Mouse (Mus musculus): ENCODE data around the gene Krtap2-4. TPM values are rescaled to one million over a fixed set of nuclear protein-coding genes. Genes with fewer than 3 reads are reported as not detected.

Krtap2-4 gene
- not detected for polyA plus RNA-seq (2017; shearing (Covaris generic))

GRCm38 (mm10) chr11:99614796-99615363 lies at the start of gene Krtap2-4:
Krtap2-4 (minus strand) TSS chr11:99614846.

GRCm38 (mm10) chr11:99658467-99659010 lies 43.9 kb upstream of the Krtap2-4 start, which contains the start of gene Gm11563:
Gm11563 (minus strand) TSS chr11:99658960.

GRCm38 (mm10) chr11:99650136-99650535 lies 35.5 kb upstream of the Krtap2-4 start, which contains the start of gene Gm11555:
Gm11555 (minus strand) TSS chr11:99650236.

GRCm38 (mm10) chr11:99643635-99644139 lies 29.0 kb upstream of the Krtap2-4 start, which contains the start of gene Krtap4-7:
Krtap4-7 (minus strand) TSS chr11:99644089.

GRCm38 (mm10) chr11:99634653-99635134 lies 20.0 kb upstream of the Krtap2-4 start, which contains the start of gene Krtap4-2:
Krtap4-2 (minus strand) TSS chr11:99635084.

GRCm38 (mm10) chr11:99628138-99628537 lies 13.5 kb upstream of the Krtap2-4 start, which contains the start of gene Krtap4-1:
Krtap4-1 (minus strand) TSS chr11:99628238.

GRCm38 (mm10) chr11:99620335-99620734 lies 5.7 kb upstream of the Krtap2-4 start, which contains the start of gene Gm11562:
Gm11562 (minus strand) TSS chr11:99620435.

GRCm38 (mm10) chr11:99610089-99610488 lies 4.6 kb downstream of the Krtap2-4 start, which contains the start of gene Gm11937:
Gm11937 (minus strand) TSS chr11:99610189.

GRCm38 (mm10) chr11:99603208-99603607 lies 11.4 kb downstream of the Krtap2-4 start, which contains the start of gene Gm11938:
Gm11938 (minus strand) TSS chr11:99603308.

GRCm38 (mm10) chr11:99597742-99598141 lies 16.9 kb downstream of the Krtap2-4 start, which contains the start of gene Krtap9-3:
Krtap9-3 (minus strand) TSS chr11:99598105.

GRCm38 (mm10) chr11:99590981-99591380 lies 23.7 kb downstream of the Krtap2-4 start, which contains the start of gene Krtap1-3:
Krtap1-3 (minus strand) TSS chr11:99591339.

GRCm38 (mm10) chr11:99583245-99583704 lies 31.4 kb downstream of the Krtap2-4 start, which contains the start of gene Krtap1-4:
Krtap1-4 (minus strand) TSS chr11:99583654.

GRCm38 (mm10) chr11:99580636-99581035 lies 34.0 kb downstream of the Krtap2-4 start, which contains the start of gene Krtap1-5:
Krtap1-5 (minus strand) TSS chr11:99581016.

GRCm38 (mm10) chr11:99566530-99566929 lies 48.1 kb downstream of the Krtap2-4 start, which contains the start of gene Krtap3-1:
Krtap3-1 (minus strand) TSS chr11:99566630.

Other genes starting within 250 kb of the Krtap2-4 start
- not detected for gene Krt28, start 239.9 kb downstream of the Krtap2-4 start, polyA plus RNA-seq (2017; shearing (Covaris generic))
- gene Krt10, start 225.5 kb downstream of the Krtap2-4 start, polyA plus RNA-seq (2017; shearing (Covaris generic)): 1 to 10 TPM; 8.0 to 9.9 TPM
- gene Krt12, start 192.6 kb downstream of the Krtap2-4 start, polyA plus RNA-seq (2017; shearing (Covaris generic)): under 1 TPM in 1 of 2 experiments, not detected in 1; 0.11 TPM
- not detected for gene Krt20, start 176.7 kb downstream of the Krtap2-4 start, polyA plus RNA-seq (2017; shearing (Covaris generic))
- gene Krt23, start 121.7 kb downstream of the Krtap2-4 start, polyA plus RNA-seq (2017; shearing (Covaris generic)): not detected
- under 1 TPM in 1 of 2 experiments, not detected in 1; 0.36 TPM for gene Krt39, start 93.5 kb downstream of the Krtap2-4 start, polyA plus RNA-seq (2017; shearing (Covaris generic))
- gene Krt40, start 71.7 kb downstream of the Krtap2-4 start, polyA plus RNA-seq (2017; shearing (Covaris generic)): under 1 TPM in 1 of 2 experiments, not detected in 1; 0.38 TPM
- gene Krtap3-3, start 64.0 kb downstream of the Krtap2-4 start, polyA plus RNA-seq (2017; shearing (Covaris generic)): not detected
- gene Krtap3-2, start 58.0 kb downstream of the Krtap2-4 start, polyA plus RNA-seq (2017; shearing (Covaris generic)): not detected
- gene Gm11939, start 55.4 kb downstream of the Krtap2-4 start, polyA plus RNA-seq (2017; shearing (Covaris generic)): 1 to 10 TPM in 1 of 2 experiments, not detected in 1; 1.1 TPM
- not detected for gene Krtap3-1, start 48.2 kb downstream of the Krtap2-4 start, polyA plus RNA-seq (2017; shearing (Covaris generic))
- not detected for gene Krtap1-5, start 33.8 kb downstream of the Krtap2-4 start, polyA plus RNA-seq (2017; shearing (Covaris generic))
- gene Krtap1-4, start 31.2 kb downstream of the Krtap2-4 start, polyA plus RNA-seq (2017; shearing (Covaris generic)): not detected
- under 1 TPM in 1 of 2 experiments, not detected in 1; 0.27 TPM for gene Krtap1-3, start 23.5 kb downstream of the Krtap2-4 start, polyA plus RNA-seq (2017; shearing (Covaris generic))
- not detected for gene Krtap9-3, start 16.7 kb downstream of the Krtap2-4 start, polyA plus RNA-seq (2017; shearing (Covaris generic))
- gene Gm11938, start 11.5 kb downstream of the Krtap2-4 start, polyA plus RNA-seq (2017; shearing (Covaris generic)): not detected
- not detected for gene Gm11937, start 4.7 kb downstream of the Krtap2-4 start, polyA plus RNA-seq (2017; shearing (Covaris generic))
- not detected for gene Gm11562, start 5.6 kb upstream of the Krtap2-4 start, polyA plus RNA-seq (2017; shearing (Covaris generic))
- gene Krtap4-1, start 13.4 kb upstream of the Krtap2-4 start, polyA plus RNA-seq (2017; shearing (Covaris generic)): not detected
- gene Krtap4-2, start 20.2 kb upstream of the Krtap2-4 start, polyA plus RNA-seq (2017; shearing (Covaris generic)): not detected
- not detected for gene Krtap4-7, start 29.2 kb upstream of the Krtap2-4 start, polyA plus RNA-seq (2017; shearing (Covaris generic))
- gene Gm11555, start 35.4 kb upstream of the Krtap2-4 start, polyA plus RNA-seq (2017; shearing (Covaris generic)): not detected
- gene Gm11563, start 44.1 kb upstream of the Krtap2-4 start, polyA plus RNA-seq (2017; shearing (Covaris generic)): not detected
- not detected for gene Krtap4-6, start 51.1 kb upstream of the Krtap2-4 start, polyA plus RNA-seq (2017; shearing (Covaris generic))
- gene Gm14190, start 75.9 kb upstream of the Krtap2-4 start, polyA plus RNA-seq (2017; shearing (Covaris generic)): not detected
- not detected for gene Gm14180, start 119.4 kb upstream of the Krtap2-4 start, polyA plus RNA-seq (2017; shearing (Covaris generic))
- under 1 TPM in 1 of 2 experiments, not detected in 1; 0.32 TPM for gene Gm11595, start 158.1 kb upstream of the Krtap2-4 start, polyA plus RNA-seq (2017; shearing (Covaris generic))
- gene Krtap4-8, start 165.9 kb upstream of the Krtap2-4 start, polyA plus RNA-seq (2017; shearing (Covaris generic)): not detected
- gene Krtap4-9, start 170.4 kb upstream of the Krtap2-4 start, polyA plus RNA-seq (2017; shearing (Covaris generic)): not detected
- gene Gm11596, start 178.6 kb upstream of the Krtap2-4 start, polyA plus RNA-seq (2017; shearing (Covaris generic)): not detected
- gene Gm11569, start 184.1 kb upstream of the Krtap2-4 start, polyA plus RNA-seq (2017; shearing (Covaris generic)): not detected
- not detected for gene Gm11554, start 189.6 kb upstream of the Krtap2-4 start, polyA plus RNA-seq (2017; shearing (Covaris generic))
- gene Krtap4-13, start 195.0 kb upstream of the Krtap2-4 start, polyA plus RNA-seq (2017; shearing (Covaris generic)): not detected
- not detected for gene Gm11564, start 200.8 kb upstream of the Krtap2-4 start, polyA plus RNA-seq (2017; shearing (Covaris generic))
- not detected for gene 2300003K06Rik, start 223.2 kb upstream of the Krtap2-4 start, polyA plus RNA-seq (2017; shearing (Covaris generic))
- gene Krtap4-16, start 236.8 kb upstream of the Krtap2-4 start, polyA plus RNA-seq (2017; shearing (Covaris generic)): not detected
- gene Gm11568, start 243.1 kb upstream of the Krtap2-4 start, polyA plus RNA-seq (2017; shearing (Covaris generic)): under 1 TPM in 1 of 2 experiments, not detected in 1; 0.55 TPM
- gene Gm11559, start 249.6 kb upstream of the Krtap2-4 start, polyA plus RNA-seq (2017; shearing (Covaris generic)): not detected